Mouse (Mus musculus): Measurements from ENCODE around the gene Gm20388.
"Not testable (repeated sequence)": the region's sequence is repeated elsewhere in the genome, so short reads cannot be mapped to it uniquely, and the experiment has no call there.

The Gm20388 gene

DNA sequence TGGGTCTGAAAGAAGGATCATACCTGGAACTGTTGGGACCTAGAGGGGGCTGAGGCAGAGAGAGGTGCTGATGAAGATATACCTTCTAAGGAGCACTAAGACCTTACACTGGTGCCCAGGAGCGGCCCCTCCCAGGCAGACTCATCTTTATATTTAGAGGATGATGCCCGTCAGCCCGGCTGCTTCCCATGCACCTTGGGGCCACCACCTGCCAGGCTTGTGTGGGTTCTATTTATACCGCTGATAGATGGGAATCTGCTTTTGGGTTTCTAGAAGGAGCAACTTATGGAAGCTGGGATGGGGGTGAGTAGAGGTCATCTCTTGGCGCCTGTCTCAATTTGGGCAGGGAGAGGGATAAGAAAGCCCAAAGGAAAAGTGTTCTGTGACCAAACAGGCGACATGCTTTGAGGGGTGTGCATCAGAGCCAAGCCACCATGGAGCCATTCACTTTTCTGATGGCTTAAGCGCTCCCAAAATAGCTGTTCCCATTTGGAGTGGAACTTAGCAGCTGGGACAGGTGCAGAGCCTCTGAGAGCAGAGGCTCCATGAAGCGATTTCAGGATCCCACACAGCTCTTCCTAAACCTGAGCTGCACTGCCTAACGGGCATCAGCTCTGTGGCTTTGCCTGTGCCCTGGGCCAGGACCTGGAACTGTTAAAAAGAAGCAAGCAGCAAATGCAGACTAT, 3985.2 kb downstream of the Gm20388 start:
- DNase-seq (ENCODE audit: low read depth, low spot score), result no peak

DNA sequence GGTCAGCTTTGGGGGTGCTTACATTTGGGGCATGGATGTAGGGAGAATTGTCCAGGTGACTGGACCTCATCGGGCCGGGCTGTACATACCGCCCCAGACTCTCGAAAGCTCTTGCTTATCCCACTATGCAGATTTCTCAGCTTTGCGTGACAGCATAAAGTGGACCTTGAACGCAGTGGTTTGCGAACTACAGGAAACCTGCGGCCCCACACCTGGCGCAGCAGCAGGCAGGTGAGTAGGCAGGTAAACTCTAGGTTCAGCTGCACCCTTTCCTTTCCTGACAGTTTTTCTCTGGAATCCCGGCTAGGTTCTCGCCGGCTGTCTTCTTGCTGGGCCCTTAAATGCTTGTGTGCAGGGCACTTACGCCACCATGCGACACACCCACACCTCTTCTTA, 3985.7 kb downstream of the Gm20388 start:
- no peak for DNase-seq (ENCODE audit: low read depth, low spot score)

DNA sequence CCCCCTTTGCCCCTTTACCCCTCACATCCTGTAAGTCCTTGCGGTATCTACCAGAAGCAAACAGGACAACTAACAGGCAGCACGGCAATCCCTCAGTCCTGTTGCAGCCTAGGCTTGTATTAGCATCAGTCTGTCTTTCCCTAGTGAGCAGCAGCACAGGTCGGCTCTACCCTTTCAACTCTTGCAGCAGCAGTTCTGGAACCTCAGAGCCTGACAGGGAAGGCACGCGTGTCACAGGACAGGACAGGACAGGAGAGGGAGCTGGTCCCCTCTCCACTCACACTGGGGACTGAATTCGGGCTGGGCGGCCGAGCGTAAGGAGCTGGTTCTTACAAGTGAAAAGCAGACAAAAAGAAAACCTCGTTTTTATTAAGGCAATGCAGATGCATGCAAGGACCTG, 3986.1 kb downstream of the Gm20388 start:
- no peak for DNase-seq (ENCODE audit: low read depth, low spot score)

DNA sequence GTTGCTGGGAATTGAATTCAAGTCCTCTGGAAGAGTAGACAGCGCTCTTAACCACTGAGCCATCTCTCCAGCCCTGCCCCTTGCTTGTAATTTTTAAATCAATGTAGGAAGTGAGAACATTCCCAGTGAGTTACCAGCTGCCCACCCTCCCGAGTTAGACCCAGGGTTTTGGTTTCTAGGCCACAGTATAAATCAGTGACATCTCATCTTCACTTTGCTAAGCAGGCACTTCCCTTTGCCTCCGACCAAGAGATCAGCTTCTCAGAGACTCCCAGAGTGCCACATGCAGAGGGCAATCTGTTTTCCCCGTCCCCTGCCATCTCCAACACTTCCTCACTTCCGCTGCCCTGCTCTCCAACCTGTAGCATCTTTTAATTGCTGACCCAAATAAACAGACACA, 3987.9 kb downstream of the Gm20388 start:
- DNase-seq (ENCODE audit: low read depth, low spot score), result no peak

DNA sequence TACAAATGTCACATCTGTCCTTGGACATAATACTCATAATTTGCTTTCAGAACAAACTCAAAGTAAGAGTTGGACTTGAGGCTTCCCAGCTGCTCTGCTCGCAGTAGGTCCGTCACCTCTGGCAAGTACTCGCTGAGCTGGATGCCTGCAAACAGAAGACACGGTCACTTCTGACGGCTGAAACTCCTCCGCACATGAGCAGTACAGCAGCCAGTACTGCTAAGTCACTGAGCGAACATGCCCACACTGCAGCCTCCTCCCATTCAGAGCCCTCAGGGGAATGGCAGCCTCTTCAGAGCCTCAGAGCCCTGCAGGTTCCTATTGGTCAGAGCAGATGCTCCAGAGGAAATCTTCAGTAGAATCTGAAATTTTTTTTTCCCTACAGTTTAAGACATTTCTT, 3988.7 kb downstream of the Gm20388 start:
- no peak for DNase-seq (ENCODE audit: low read depth, low spot score)

DNA sequence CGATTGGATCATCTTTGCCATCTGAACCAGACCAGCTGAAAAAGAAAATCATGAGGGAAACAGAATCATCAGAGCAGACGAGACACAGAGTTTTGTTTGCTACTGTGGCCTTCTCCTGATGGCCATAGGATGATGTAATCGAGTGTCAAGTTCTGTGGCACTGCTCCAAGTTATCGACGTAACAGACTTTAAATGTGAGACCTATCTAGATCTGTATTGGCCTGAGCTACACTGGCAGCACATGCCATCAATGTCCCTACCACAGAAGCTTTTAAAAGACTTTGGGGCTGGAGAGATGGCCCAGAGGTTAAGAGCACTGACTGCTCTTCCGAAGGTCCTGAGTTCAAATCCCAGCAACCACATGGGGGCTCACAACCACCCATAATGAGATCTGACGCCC, 3992.0 kb downstream of the Gm20388 start:
- no peak for DNase-seq (ENCODE audit: low read depth, low spot score)

DNA sequence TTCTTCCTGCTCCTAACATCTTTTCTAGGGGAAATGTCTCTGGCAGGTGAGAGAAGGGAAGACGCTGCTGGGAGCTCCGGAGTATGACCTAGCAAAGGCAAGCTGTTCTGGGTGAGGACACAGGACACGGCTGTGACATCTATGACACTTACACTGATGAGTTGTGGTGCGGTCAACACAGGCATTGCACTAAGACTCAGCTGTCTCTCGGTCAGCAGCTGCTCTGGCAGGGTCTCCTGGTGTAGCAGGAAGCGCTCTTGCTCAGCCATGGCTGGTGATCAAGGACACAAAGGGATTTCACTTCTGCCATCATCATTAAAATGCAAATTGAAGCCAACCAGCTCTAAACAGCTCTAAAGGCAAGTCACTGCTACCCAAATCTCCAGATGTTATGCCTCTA, 3997.0 kb downstream of the Gm20388 start:
- DNase-seq (ENCODE audit: low read depth, low spot score), result no peak

DNA sequence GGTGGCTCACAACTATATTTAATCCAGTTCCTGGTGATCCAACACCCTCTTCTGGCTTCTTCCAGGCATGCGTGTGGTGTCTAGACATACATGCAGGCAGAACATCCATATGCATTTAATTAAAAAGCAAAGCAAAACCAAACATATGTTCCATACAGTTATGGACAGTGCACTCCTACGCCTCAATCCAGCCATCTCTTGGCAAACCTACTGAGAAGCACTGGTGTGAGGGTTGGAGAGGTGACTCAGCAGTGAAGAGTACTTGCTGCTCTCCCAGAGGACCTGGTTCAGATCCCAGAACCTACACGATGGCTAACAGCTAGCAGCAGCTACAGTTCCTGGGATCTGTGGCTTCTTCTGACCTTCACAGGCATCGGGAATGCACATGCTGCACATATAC, 4001.6 kb downstream of the Gm20388 start:
- no peak for DNase-seq (ENCODE audit: low read depth, low spot score)

DNA sequence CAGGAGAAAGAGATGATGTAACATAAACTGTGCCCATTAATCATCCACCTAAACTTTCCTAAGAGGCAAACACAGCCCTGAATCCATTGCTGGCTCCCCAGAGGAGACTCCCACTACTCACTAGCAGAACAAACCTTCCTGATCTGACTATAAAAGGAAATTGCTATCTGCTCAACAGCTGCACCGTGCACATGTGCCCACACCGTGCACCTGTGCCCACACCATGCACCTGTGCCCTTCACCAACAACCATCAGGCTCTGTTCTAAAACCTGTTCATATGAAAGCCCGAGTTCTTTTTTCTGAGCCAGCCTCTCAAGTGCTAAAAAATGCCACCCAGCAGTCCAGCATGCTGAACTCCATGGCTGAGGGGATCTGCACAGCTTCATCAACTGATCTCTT, 4004.0 kb downstream of the Gm20388 start:
- DNase-seq (ENCODE audit: low read depth, low spot score), result no peak

DNA sequence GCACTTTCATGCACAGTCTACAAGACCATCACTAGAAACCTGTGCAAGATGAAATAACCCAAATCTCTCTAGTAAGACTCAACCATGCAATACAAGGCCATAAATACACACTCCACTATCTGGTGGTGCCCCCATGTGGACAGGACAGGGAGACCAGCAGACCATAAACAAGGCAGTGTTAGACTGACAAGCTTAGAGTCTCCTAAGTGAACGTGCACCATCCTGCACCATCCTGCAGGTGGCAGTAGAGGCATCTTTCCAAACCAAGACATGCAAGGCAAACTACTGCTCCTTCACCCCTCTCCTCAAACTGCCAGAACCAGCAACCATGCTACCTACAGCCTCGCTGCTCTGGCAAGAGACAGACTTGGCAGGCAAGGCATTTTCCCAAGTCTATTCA, 4014.1 kb downstream of the Gm20388 start:
- DNase-seq (ENCODE audit: low read depth, low spot score), result peak; percentile 77

DNA sequence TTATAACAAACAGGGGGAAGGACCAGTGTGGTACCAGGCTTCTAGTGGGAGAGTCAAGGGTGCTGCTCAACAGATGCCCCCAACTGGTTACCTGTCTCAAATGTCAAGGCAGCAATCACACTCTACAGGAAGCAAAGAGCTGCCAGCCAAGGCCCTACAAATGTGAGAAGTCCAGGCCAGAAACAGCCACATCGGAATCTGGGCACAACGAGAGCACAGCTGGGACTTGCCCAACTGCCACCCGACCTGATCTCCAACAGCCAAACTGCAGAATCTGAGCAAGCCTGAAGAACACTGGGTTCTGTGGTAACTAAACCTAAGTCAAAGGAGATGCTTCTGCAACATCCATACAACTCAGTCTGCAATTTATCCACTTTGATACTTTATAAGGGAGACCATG, 4015.0 kb downstream of the Gm20388 start:
- no peak for DNase-seq (ENCODE audit: low read depth, low spot score)

DNA sequence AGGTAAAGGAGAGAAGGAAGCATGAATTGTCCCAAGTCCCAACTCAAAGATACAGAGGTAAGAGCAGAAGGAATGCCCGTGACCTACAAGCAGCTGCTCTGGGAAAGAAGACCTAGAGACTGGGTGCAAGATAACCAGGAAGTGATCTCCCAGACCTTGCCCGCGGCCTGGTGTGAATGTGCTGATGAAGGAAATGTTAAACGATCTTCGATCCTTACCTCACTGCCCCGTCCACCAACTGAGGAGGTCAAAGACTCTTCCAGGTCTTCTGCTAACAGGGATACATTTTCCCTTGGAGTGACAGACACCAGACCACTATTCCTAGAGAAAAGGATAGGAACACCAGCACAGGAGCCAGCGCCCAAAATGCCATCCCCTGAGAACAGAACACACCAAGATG, 4018.4 kb downstream of the Gm20388 start:
- DNase-seq (ENCODE audit: low read depth, low spot score), result no peak

DNA sequence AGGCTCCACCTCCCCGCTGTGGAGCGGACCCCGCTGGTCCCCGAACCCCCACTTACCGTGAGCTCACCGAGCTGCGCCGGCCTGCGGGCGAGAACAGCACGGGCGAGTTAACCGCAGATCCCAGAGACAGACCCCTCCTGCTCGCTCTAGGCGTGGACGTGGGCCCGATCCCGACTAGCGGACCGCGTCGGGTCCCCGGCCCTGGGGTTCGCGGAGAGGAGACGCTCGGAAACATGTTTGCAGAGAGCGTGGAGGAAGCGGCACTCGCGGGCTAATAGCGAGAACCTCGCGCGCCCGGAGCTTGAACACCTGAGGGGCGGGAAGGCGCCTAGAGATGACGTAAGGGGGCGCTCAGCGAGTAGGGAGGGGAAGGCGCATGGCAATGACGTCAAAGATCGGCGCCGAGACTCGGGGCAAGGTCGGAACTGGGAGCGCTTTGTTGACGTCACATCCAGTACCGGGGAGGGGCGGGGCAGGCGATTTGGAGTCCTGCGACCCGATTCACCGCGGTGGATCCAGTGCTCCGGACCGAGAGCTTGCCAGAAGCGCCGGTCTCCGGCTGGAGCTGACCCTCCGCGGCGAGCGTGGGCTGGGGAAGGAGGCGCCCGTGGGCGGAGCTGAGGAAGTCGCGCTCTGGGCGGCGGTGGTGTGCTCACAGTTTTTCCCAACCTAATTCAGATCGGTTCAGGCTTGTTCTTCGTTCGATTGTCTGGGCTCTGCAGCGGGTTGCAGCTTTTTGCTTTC, 4038.5 kb downstream of the Gm20388 start, which contains the start of gene Nup133:
Gene Nup133, minus strand, starts transcription at position 324 of the 744 bp plus-strand sequence.
- DNase-seq (ENCODE audit: low read depth, low spot score), result peak; percentile 99

DNA sequence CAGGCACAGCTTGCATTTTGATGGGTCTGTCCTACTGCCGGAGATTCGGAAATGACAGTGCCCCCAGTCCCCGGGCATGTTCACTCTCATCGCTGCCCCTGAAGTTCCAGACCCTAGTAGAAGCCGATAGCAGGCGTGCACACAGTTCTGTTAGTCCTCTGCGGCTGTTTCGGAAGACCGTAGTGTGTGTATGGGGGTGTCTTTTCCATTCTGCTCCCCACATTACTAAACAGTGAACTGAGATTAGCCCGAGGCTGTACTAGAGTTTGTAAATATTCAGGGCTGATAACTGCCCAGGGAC, 4039.0 kb downstream of the Gm20388 start:
- DNase-seq (ENCODE audit: low read depth, low spot score), result no peak

DNA sequence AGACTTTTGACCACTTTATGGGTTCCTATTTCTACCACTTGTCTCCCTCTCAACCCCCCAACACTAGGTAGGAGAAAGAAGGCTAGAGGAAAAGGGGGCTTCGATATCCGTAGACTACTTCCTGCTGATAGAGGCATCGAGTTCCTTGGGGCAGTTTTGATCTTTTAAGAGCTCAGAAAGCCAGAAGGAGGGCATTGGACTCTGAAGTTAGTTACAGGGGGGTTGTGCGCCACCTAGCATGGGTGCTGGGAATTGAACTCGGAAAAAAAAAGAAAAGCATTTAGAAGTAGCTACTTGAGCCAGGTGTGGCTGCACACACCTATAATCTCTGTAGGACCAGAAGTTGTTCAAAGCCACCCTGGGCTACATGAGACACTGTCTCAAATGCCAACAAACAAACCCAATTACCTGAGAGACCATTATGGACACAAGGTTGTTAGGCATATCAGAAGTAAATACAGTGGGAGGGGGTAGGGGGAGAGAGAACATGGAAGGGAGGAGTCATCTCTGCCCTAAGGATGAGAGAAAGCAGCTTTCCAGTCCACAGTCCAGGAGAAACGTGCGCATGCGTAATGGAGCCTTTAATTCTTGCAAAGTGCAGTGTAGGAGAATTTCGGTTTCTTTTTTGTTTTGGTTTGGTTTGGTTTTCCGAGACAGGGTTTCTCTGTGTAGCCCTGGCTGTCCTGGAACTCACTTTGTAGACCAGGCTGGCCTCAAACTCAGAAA, 4039.6 kb downstream of the Gm20388 start:
- peak; percentile 83 for DNase-seq (ENCODE audit: low read depth, low spot score)

DNA sequence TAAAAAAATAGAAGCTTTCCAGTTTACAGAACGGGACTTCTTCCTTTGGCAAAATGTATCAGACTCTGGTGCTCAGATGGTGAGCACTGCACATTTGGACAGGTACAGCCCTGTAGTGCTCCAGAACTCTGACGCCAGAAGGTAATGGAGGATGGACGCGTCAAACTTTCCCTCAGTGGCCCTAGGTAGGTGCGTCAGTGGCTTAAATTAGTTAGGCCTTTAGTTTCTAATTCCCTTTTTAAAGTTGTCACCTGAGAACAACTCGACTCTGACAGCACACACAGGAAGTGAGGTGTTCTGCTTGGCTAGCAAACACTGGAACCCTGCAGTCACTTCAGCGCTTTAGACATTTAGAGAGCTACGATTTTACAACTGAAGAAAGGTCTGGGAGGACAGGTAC, 4043.0 kb downstream of the Gm20388 start:
- DNase-seq (ENCODE audit: low read depth, low spot score), result no peak

DNA sequence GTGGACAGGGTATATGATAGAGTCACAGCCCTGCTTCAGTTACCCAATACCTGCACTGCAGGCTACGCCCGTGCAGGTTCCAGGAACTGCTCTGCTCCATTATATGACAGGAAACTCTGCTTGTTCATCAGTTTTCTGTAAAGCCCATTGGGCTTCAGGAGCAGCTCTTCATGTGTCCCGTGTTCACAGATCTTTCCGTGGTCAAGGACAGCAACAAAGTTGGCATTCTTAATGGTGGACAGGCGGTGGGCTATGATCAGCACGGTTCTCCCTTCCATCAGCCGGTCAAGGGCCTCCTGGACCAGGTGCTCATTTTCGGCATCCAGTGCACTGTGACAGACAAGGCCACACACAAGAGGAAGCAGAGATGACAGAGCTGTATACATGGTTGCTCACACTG, 4043.6 kb downstream of the Gm20388 start:
- no peak for DNase-seq (ENCODE audit: low read depth, low spot score)

DNA sequence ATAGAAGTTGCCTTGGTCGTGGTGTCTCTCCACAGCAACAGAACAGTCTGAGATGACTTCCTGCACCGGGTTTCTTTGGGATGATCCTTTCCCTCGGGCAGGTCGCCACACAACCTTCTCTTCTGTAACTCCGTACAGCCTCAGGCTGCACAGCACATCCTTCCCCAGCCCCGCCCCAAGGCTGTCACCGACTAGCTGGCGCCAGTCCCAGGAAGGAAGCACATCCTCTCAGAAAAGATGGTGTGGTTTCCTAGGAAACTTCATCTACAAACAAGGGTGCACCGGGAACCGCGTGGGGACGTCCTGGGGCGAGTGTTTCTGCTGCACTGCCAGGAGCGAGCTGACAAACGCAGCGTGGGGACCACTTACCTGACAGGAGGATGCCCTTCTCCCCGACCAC, 4047.5 kb downstream of the Gm20388 start:
- no peak for DNase-seq (ENCODE audit: low read depth, low spot score)

DNA sequence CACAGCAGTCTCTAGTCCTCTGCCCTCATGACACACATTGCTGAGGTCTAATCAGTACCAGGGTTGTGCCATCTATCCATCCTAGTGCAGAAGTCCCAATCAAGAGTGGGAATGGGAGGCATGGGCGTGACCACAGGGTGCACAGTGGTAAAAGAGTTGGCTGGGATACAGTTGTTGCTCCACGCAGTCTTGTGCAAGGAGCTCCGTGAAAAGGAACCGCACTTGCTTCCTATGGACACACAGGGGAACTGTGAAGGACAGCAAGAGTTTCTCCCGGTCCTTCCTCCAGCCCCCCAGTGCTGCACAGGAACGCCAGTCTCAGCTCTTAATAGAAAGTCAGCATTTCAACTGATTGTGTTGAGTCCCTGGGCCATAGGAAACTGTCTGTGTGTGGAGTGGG, 4048.8 kb downstream of the Gm20388 start:
- DNase-seq (ENCODE audit: low read depth, low spot score), result no peak

DNA sequence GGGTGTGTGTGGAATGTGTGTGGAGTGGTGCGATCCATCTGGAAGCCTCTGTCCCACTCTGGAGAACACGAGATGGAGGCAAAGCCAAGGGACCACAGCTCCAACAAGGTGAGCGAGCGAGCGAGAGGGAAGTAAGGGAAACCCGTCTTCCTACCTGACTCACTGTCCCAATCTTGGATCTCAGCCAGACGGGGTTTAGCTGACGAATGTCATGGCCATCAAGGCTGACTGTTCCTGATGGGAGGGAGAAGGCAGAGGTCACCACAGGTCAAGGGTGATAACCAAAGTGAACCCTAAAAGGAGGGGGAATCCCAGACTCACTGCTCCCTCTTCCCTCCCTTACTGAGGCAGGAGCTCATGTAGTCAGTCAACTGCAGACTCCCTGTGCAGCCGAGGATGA, 4049.4 kb downstream of the Gm20388 start:
- no peak for DNase-seq (ENCODE audit: low read depth, low spot score)

DNA sequence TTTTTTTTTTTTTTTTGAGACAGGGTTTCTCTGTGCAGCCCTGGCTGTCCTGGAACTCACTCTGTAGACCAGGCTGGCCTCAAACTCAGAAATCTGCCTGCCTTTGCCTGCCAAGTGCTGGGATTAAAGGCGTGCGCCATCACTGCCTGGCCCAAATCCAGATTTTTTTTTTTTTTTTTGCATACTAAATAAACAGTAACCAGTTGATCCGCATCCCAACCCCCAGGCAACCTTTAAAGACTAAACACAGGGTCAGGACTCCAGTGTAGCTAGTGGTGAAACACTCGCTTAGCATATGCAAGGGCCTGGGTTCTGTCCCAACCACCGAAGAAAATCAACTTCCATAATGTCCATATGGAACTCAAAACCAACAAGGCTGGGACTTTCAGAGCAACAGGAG, 4049.9 kb downstream of the Gm20388 start:
- not testable (repeated sequence) for DNase-seq (ENCODE audit: low read depth, low spot score)

DNA sequence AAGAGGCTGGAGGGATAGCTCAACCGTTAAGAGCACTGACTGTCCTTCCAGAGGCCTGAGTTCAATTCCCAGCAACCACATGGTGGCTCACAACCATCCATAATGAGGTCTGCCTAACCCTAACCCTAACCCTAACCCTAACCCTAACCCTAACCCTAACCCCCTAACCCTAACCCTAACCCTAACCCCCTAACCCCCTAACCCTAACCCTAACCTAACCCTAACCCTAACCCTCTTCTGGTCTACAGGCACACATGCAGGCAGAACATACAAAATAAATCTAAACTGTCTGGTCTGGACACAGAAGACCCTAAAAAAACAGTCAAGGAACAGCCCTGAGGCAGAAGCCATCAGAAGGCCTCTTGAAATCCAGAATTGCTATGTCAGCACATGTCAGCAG, 4050.7 kb downstream of the Gm20388 start:
- no peak for DNase-seq (ENCODE audit: low read depth, low spot score)

DNA sequence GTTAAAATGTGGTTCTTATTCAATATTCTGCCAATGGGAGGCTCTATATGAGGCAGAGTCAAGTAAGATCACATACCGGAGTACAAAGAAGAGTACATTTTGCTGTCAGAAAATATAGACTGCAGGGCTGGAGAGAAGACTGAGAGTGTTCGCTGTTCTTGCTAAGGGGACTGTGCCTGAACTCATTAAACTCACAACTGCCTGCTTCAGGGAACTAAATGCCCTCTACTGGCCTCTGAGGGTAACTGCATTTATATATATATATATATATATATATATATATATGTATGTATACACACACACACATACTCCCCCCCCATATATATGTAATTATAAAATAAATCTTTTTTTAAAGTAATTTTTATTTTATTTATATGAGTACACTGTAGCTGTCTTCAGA, 4056.3 kb downstream of the Gm20388 start:
- DNase-seq (ENCODE audit: low read depth, low spot score), result no peak

All from CD4-positive helper T cell, adult 2 months (primary cell).